Mouse (Mus musculus) frontal cortex, postnatal 25 days (tissue): ENCODE measurements at regions not wholly inside any gene's neighbourhood (a gene's known extent, or its start where the extent isn't known, plus 50 kb on each side); places are given as distances from the start of the nearest gene placed in this dataset.
"Not testable (repeated sequence)": the region's sequence is repeated elsewhere in the genome, so short reads cannot be mapped to it uniquely, and the experiment has no call there.

Experiments used
- DNase-seq, 2 experiments: peaks; one replicate each; pipeline ENCODE4 v3.0.0; 2022; ENCODE audit warnings: low spot score in 2 of 2

DNA sequence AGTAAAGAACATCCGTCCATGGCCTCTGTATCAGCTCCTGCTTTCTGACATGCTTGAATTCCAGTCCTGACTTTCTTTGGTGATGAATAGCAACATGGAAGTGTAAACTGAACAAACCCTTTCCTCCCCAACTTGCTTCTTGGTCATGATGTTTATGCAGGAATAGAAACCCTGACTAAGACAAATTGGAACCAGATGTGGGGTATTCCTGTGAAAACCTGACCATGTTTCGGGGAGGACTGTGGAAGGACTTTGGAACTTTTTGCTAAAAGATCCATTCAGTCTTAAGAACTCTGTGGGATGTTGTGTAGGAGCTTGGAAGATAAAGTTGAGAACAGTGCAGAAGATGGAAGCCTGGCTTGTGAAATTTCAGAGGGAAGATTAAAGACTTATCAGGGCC is 410.0 kb downstream of the Kif2b start:
- not testable (repeated sequence) for DNase-seq

DNA sequence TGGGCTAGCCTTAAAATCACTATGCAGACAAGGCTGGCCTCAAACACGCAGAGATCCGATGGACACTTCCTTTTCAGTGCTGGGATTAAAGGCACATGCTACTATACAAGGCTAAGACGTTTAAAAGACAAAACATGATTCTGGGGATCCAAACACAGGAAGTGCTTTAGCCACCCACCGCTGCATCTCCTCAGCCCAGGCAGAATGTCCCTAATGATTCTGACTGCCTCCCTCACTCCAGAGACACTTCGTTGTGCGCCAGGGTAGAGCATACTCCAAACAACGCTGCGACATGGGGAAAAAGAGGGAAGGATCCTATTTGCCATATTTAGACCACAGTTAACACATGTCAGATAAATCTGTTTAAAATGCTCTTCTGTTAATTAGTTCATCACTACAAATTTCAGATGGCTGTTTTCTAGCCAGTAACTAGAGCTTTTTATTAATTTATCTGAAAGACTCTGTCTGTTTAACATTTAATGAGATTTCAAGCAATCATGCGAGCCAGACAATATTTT is 443.5 kb downstream of the Kif2b start:
- no peak for DNase-seq

DNA sequence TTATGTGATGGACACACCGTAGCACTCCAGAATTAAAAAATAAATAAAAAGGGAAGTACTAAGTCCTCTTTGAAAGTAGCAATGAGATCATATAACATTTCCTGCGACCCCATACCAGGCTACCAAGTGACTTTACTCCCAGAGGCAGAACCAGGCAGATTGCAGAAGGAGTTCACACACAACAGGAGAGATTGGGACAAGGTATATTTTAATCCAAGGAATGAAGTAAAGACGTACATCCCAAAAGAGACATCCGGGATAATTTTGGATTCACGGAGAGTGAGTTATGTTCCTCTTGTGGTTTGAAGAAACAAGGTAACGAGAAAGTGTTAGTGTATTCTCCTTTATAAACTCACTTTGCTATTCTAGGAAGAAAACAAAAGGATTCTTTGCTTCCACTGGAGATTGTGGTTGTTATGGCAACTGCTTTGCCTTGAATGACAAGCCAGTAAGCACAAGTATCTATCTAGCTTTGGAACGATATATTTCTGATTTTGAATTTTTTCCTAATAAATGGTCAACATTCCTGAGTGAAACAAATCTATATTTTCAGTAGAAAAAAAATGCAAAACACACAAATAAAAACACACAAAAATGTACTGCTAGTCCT is 444.5 kb downstream of the Kif2b start:
- no peak for DNase-seq

DNA sequence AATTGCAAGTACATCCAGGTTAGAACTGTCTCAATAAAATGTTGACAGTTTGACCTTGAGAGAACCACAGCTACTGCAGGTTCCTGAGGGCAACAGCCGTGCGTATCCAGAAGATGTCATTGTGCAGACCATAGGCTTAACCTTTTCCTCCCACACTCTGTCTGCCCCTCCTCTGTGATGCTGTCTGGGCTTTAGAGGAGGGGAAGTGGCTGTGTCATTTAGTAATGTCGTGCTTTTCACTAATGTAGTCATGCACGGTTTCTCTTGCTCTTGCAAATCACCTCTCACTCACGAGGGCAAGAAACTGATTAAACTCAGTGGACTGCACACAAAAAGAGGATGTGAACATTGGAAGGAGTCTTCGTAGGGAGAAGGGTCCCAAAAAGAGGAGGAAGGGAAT is 443.8 kb upstream of the Tom1l1 start:
- DNase-seq: no peak

DNA sequence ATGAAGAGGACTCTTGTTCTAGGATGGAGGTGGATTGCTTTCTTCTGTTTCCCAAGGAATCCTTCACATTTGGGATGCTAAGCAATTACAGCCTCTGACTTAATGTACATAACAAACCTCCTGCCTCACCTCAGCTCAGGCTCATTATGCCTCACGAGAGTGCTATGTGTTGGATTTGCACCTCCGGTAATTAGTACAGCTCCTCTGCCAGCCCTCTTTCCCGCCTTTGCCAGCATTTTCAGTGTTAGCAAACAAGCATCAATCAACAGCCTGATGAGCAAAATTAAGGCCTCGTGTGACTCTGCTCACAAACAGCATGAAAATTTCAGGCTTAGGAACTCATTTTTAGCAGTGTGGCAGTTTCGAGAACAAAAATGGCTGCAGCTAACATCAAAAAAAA is 410.0 kb upstream of the Tom1l1 start:
- no peak for DNase-seq

DNA sequence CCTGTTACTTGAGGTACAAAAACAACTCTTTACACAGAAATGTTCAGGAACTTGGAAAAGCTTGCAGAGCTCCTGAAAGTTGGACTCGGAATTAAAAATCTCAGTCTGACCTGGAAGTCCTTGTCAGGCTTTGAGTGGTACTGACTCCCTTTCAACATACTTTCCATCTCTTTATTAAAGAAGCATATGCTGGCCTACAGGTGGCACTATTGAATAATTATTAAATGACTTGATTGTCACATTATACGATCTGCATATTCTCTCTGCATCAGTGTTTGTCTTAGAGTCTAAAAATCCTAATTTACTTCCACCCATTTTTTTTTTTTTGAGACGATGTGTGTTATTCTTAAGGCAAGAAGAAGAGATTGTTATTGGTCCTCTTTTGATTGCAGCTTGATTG is 409.4 kb upstream of the Tom1l1 start:
- no peak for DNase-seq

DNA sequence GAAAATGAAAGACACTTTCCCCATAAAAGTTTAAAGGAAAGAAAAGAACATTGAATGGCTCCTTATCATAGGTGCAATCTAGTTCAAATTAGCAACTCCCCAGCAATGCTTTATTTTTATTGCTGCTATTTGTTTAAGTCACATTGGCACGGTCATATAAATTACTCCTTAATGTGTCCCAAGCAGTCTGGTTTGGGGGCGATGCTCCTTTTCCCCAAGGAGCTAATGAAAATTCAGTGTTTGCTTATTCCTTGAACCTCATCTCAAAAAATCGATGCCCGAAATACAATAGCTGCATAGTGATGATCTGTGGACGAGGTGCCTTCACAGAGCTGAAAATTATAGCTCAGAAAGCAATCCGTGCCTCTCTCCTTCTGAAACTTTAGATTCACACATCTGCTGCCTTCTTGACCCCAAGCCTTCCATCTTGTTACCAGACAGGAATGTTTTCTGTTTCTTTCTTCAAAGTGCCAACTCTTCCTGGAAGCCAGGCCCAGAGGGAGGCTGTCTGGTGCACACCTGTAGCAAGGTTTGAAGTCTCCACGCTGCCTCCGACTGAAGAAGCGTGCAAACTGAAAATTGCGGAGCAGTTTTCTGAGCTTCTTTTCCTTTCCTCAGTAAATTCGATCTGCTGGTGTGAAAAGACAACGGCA is 408.0 kb upstream of the Tom1l1 start:
- DNase-seq: no peak

DNA sequence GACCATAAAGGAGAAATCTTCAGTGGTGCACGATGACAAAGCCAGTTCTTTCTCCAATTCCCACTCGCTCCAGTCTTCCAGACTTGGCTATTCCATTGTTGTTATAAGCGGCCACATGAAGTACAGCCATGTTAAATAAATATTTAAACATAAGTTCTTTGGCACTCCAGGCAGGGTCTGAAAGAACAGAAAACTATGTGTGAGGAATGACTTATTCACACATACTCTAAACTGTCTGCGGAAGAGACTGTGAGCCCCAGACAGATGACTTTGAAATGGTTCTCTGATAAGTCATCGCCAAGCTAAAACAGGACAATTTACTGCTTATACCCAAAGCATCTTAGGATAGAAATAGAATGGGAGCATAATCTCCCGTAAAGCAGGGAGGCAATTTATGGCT is 377.2 kb upstream of the Tom1l1 start:
- DNase-seq: no peak

DNA sequence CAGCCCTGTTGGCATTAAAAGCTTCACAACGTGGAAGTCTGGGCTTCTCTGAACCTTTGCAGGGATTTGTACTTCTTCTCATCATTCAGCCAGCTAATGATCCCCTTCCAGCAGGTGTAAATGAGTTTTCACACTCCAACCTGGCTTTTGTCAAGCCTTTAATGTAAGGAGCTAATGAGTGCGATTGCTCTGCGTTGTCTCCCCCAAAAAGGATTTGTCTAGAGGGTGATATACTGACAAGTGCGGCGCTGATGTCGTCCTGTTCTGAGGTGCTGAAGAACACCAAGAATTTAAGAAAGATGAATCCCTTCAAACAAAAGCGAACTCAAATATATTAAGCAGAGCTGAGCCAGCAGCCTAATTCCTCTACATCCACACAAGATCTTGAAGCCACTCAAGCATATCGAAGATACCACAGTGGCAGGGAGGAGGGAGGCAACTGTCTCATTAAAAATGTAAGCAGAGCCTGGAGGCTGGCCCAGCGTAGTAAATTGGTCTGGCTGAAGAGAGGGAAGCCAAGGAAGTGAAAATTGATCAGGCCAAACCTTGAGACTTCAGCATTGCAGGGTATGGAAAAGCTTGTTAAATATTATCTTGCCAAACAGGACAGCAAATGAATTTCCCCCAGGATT is 368.9 kb upstream of the Tom1l1 start:
- DNase-seq: no peak

DNA sequence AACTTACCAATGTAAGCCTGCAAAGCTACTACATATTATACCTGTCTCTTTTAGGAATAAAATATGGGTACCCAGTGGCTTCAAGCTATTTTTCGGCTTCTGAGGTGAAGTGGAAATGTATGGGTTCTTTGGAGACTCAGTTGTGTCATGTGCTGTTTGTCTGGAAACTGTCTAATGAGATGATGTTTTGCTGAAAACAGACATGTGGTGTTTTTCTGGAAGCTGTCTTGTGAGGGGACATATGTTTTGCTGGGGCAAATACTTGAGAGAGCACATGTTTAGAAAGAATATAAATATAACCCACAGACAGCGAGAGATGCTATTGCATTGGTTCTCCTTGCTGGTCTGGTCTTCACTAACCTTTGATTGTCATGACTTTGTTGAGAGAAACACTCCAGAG is 365.2 kb upstream of the Tom1l1 start:
- DNase-seq: no peak

DNA sequence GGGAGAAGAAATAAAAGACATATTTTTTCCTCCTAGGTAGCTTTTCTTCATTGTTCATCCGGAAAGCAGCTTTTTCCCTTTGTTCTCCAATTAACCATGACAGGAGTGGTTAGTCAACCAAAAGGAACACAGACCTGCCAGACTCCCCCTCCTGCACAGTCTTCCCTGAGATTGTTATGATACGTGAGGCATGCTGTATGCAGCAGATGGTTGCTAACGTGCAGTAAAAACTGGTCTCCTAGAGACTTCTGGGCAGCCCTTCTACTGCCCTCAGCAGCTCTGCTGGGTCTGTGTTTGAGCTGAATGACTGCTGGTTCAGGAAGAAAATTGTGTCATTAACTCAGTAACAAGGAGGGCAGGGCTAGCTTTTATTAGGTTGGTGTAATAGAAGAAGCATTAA is 363.5 kb upstream of the Tom1l1 start:
- no peak for DNase-seq

DNA sequence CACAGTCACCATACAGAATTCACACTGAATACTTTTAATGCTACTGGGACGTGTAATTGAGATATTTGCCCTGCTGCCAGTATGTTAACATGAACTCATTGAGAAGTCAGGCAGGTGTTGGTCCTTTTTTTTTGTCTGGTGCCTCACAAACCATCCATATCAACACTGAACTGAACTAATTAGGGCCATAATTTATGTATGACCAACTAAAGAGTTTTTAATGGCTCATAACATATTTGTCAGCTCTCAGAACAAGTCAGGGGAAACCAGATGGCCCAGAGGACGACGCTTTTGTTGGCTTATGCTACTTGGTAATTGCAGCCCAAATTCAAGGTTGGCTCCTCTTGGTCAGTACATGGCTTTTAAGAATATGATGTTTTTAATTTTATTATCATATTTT is 353.3 kb upstream of the Tom1l1 start:
- no peak for DNase-seq
